Mouse (Mus musculus) lung, postnatal 0 days (tissue): ENCODE measurements around the gene Hoxb9.

Experiments
- CTCF ChIP-seq: IDR thresholded peaks from 2 replicates; pipeline ENCODE4 v1.5.1; 2016; ENCODE audit warnings: antibody characterized with exemption, mild to moderate bottlenecking
- EP300 ChIP-seq: IDR thresholded peaks from 2 replicates; pipeline ENCODE4 v1.6.1; 2016; ENCODE audit warnings: antibody characterized with exemption, mild to moderate bottlenecking, control low read depth

DNA sequence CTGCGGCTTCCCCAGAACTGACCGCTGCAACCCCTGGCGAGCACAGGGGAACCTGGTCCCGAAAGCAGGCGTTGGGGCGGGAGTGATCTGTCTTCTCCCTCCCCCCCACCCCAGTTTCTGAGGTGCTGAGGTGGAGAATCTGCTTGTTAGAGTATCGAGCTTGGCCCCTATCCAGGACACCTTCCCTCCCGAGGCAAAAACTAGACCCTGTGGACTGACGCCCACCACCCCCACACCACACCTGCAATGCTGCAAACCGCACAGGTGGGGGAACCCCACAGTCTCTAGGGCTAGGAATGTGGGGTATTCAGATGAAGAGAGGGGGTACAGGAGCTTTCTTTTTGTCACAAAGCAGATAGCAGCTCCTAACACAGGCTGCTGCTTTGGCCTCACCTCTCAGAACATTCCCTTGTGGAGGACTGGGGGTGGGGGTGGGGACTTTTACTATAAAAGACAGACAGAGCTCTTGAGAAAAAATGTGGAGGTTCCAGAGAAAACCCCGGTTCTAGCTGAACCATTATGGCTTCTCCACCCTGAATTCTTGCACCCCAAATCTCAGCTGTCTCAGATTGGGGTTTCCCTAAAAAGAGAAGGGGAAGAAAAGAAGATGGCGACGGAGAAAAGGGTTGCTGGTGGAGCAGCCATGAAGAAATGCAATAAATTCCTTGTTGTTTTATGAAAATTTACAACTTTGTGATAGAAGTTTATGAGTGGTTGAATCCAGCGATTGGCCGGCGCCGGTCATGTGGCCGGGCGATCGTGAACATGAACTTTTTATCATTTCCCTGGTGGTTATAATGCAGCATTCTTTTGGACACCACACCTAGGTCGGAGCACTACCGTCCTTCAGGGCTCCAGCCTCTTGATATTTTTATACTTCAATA, 20.7 kb downstream of the Hoxb9 start, which contains the start of gene Hoxb6:
- TF ChIP-seq EP300 (no peak), CTCF (no peak)
